Mouse (Mus musculus): ENCODE data around the gene Iqub. TPM values are rescaled to one million over a fixed set of nuclear protein-coding genes. Genes with fewer than 3 reads are reported as not detected.

Gene Iqub
- polyA plus RNA-seq (2014; fragmentation: Illumina TruSeq; extraction: RNeasy Lipid Tissue Mini Kit (QIAGEN cat#74804); ENCODE audit: low read depth, low replicate concordance), result 0.11 TPM

GRCm38 (mm10) chr6:24514552-24515284 is at the start of gene Iqub:
TSS of gene Iqub (minus strand) at chr6:24515067.

DNA sequence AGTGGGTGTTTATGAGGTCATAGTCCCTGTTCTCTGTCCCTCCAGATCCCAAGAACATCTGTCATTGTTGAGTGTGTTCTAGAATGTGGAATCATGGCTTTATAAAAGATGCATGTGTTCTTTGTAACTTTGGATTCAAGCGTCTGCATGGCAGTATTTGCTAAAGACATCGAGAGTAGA is 13.1 kb upstream of the Iqub start, which contains the start of gene Asb15:
Gene Asb15, plus strand, starts transcription at position 81 of the 180 bp plus-strand sequence.

DNA sequence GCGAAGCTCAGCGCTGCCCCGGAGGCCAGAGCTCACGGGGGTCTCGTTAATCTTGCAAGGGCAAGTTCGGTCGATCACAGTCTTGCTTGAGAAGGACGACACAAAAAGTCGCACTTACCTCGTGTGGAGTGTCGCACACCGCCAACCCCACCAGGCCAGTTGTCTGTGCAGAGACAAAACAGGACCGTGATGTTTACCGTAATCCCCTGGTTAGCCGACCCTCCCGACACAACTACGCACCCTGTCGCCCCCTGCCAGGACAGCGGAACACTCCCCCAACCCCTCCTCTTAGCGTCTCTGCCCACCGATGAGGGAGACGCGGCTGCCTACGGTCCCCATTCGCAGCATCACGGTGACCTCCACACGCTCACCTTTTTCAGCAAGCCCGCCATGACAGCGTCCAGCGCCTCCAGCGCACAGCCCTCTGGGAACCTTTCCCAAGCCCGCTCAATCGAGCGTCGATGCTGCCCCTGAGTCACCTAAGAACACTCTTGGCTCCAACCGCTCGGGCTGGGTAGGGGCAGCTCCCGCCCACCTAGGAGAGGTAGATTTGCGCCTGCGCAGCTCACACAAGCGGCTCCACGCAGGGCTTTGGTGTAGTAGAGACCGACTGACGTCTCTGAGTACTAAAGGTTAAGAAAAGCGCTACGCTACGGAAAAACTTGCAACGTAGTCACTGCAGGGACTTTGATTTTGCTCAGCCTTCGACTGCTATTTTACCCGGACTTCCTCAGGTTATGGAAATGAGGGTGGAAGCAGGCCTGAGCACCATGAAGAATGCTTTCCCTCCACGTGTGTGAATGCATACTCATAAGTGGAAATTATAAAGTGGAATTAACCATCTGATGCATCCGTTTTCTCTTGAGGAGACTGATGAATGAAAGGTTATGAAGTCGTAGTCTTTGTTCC is 12.5 kb upstream of the Iqub start, which contains the start of gene Ndufa5:
Gene Ndufa5, minus strand, starts transcription at position 859 of the 909 bp plus-strand sequence.

Other genes with a start within 250 kb of the Iqub start
- 241 TPM for gene Ndufa5, start 12.9 kb upstream of the Iqub start, polyA plus RNA-seq (2014; fragmentation: Illumina TruSeq; extraction: RNeasy Lipid Tissue Mini Kit (QIAGEN cat#74804); ENCODE audit: low read depth, low replicate concordance)
- not detected for gene Asb15, start 13.1 kb upstream of the Iqub start, polyA plus RNA-seq (2014; fragmentation: Illumina TruSeq; extraction: RNeasy Lipid Tissue Mini Kit (QIAGEN cat#74804); ENCODE audit: low read depth, low replicate concordance)
- not detected for gene Lmod2, start 82.7 kb upstream of the Iqub start, polyA plus RNA-seq (2014; fragmentation: Illumina TruSeq; extraction: RNeasy Lipid Tissue Mini Kit (QIAGEN cat#74804); ENCODE audit: low read depth, low replicate concordance)
- gene Wasl, start 149.9 kb upstream of the Iqub start, polyA plus RNA-seq (2014; fragmentation: Illumina TruSeq; extraction: RNeasy Lipid Tissue Mini Kit (QIAGEN cat#74804); ENCODE audit: low read depth, low replicate concordance), result 98.4 TPM
- not detected for gene Hyal6, start 218.2 kb upstream of the Iqub start, polyA plus RNA-seq (2014; fragmentation: Illumina TruSeq; extraction: RNeasy Lipid Tissue Mini Kit (QIAGEN cat#74804); ENCODE audit: low read depth, low replicate concordance)
- not detected for gene Hyal4, start 233.3 kb upstream of the Iqub start, polyA plus RNA-seq (2014; fragmentation: Illumina TruSeq; extraction: RNeasy Lipid Tissue Mini Kit (QIAGEN cat#74804); ENCODE audit: low read depth, low replicate concordance)

Measured in liver, adult 10 weeks (tissue).